Mouse (Mus musculus): Measurements from ENCODE around the gene Lman2.

DNA sequence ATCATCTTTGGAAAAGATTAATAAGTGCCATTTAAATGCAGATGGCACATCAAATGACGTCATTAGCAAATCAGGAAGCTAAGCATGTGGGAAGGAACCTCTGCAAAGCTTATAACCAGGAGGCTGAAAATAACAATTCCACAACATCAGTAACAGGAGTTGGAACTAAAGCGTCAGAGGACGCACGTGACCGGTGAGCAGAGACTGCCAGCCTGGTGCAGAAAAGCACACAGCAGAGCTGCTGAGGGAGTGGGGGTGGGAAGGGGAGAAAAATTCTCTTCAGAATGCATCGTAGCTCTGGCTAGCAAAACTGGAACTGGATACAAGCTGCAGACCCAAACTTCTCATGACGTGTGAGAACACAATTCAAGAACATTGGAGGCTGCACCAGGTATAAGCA lies 18.3 kb downstream of the Lman2 start:
- TF ChIP-seq GATA1 (IDR thresholded peaks at IDR 0.05; ENCODE audit: borderline replicate concordance, low read length) (no peak), FLI1 (IDR thresholded peaks at IDR 0.05; ENCODE audit: low read length) (no peak)
